In the genomic region with DNA sequence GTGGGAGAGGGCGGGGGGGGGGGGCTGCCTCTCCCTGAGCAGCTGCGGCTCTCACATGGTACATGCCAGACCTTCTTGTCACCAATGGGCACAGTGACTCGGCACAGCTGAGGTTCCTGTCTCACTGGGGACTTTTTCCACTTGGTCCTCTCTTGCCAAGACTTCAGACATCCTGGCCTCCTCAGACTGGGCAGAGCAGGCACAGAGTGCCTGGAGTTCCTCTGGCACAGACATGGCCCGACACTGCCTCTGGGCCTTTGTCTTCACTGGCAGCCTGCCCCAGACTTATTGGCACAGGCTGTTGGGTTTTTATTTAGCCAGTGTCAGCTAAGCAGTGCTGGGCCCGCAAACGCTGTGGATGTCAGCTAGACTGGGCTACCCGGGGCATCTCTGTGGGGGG, we compare ENCODE assay signal across 8 mouse cellular contexts. TPM values are rescaled to one million over a fixed set of nuclear protein-coding genes. Genes with fewer than 3 reads are reported as not detected.
DNase-seq lines count a peak whose midpoint lies in the region; ATAC-seq and TF ChIP-seq lines count a peak whose summit lies in the region.
"Had no signal": no experiment of that assay in that cellular context is flagged by ENCODE, and none has a peak within 500 bp of the region (broad histone marks: within the 10 kb centered on the region; RNA-seq: fewer than 3 reads in every experiment).

No protein-coding gene starts in this region.

- H3K4me3 ChIP-seq in hindbrain, embryonic 14.5 days (replicated peaks; ENCODE audit: low read length), result no peak overlapping the region

- no peaks in the 10 kb centered on the region for H3K36me3 ChIP-seq in hindbrain, embryonic 14.5 days (replicated peaks; ENCODE audit: control insufficient read depth, insufficient read depth)

- POLR2A ChIA-PET in Patski (lab: Charles Lee), result interaction anchor here (1.2 kb wide), 1 partner anchor 27 kb away, joined by 3 read pairs; no protein-coding TSS in a partner anchor

- no peak for TF ChIP-seq CTCF in Patski (IDR thresholded peaks at IDR 0.05)

- peak overlapping the region; percentile 66 for H3K27ac ChIP-seq in hindbrain, embryonic 14.5 days

- no peaks in the 10 kb centered on the region for H3K9me3 ChIP-seq in hindbrain, embryonic 14.5 days (ENCODE audit: control insufficient read depth, low read length)
- H3K9me3 ChIP-seq: megakaryocyte, embryonic 14.5 days had no signal

- CTCF ChIA-PET in Patski (lab: Charles Lee), result interaction anchor here (0.9 to 1.0 kb wide), 2 partner anchors 21 to 25 kb away, joined by 3 read pairs; no protein-coding TSS in a partner anchor

- H3K27me3 ChIP-seq in Patski, result no peaks in the 10 kb centered on the region
- no peaks in the 10 kb centered on the region for H3K27me3 ChIP-seq in hindbrain, embryonic 14.5 days (ENCODE audit: control insufficient read depth, insufficient read depth, low read length)

- intact Hi-C loops in left cerebral cortex, postnatal 36 days (cut with DNase I), result no loop called here

- no peak overlapping the region for H3K4me2 ChIP-seq in hindbrain, embryonic 14.5 days (replicated peaks)

- WGBS in hindbrain, embryonic 14.5 days, result 14% methylated on average over 7 of the region's 7 CpGs

- DNase-seq in Patski (ENCODE audit: low read depth, low spot score), result no peak
- peak; percentile 58 for DNase-seq in cerebellum, adult 11-12 months
- peak; percentile 68 to 73 for DNase-seq in frontal cortex, postnatal 14 days (ENCODE audit: low spot score in 2 of 2)
- peak; percentile 76 for DNase-seq in hindbrain, embryonic 14.5 days (ENCODE audit: low spot score)
- DNase-seq in left cerebral cortex, postnatal 36 days (ENCODE audit: low spot score in 2 of 2), result peak; percentile 54 to 59
- peak; percentile 59 to 77 for DNase-seq in right cerebral cortex, adult 2 months (ENCODE audit: low spot score in 2 of 2)
- no peak for DNase-seq in embryo, embryonic 10 days (ENCODE audit: low spot score)

- peak; percentile 58 for ATAC-seq in Patski
- peak; percentile 78 for ATAC-seq in hindbrain, embryonic 14.5 days (ENCODE audit: low FRiP score)

- H3K4me1 ChIP-seq in hindbrain, embryonic 14.5 days (replicated peaks; ENCODE audit: control insufficient read depth, insufficient read depth, low read length), result peaks cover 82% of the 10 kb centered on the region

- H3K9ac ChIP-seq in hindbrain, embryonic 14.5 days, result no peak overlapping the region

- in situ Hi-C loops in Patski (cut with MboI; ENCODE audit: low pct_unique_long_range_greater_than_20kb), result no loop called here

RNA-seq across cellular contexts. Expression of gene Pmepa1, which starts 18.7 kb away (rescaled TPM):
- 20.1 TPM for polyA plus RNA-seq in Patski (2021)
- 5.3 and 5.4 TPM in 2 replicates for polyA plus RNA-seq in hindbrain, embryonic 14.5 days (2014; fragmentation: Nextera tagmentation; extraction: Ambion mirVana)
- total RNA-seq in left cerebral cortex, postnatal 36 days (2021), result 10 to 100 TPM; 38.2 to 50.7 TPM

RNA-seq across cellular contexts. Expression of gene Zbp1, which starts 38.9 kb away (rescaled TPM):
- 0.05 TPM for polyA plus RNA-seq in Patski (2021)
- 0.27 TPM in 1 of 2 replicates, not detected in the other for polyA plus RNA-seq in hindbrain, embryonic 14.5 days (2014; fragmentation: Nextera tagmentation; extraction: Ambion mirVana)
- not detected for total RNA-seq in left cerebral cortex, postnatal 36 days (2021)

Comparison
In these comparisons a context has a peak if more than half of its experiments do, and no peak if none do; other contexts are left out.
1. DNase-seq: peak in cerebellum, adult 11-12 months (single experiment), frontal cortex, postnatal 14 days (2 of 2), hindbrain, embryonic 14.5 days (single experiment), left cerebral cortex, postnatal 36 days (2 of 2) and right cerebral cortex, adult 2 months (2 of 2); none in Patski (single experiment) and embryo, embryonic 10 days (single experiment).